Comparison of ENCODE assay signal across 7 mouse cellular contexts in the genomic region with DNA sequence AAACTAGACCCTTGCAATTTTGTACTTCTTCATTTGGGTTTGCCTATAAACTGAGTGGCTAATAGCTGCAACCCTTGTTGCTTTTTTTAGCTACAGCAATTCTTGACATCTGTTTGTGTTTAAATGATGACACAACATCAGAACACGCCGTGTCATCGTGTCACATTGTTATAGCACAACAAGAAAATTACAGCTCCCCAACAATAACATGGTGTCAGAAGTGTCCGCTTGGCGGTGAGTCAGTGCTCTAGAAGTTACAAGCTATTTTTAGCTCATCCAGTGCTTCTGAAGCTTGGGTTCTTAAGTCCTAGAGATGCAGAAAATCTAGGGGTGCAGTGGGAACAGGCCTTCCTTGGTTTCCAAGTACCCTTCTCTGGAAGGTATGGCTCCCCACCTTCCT. TPM values are rescaled to one million over a fixed set of nuclear protein-coding genes. Genes with fewer than 3 reads are reported as not detected.
A peak's percentile ranks its signal among the peaks of the same experiment; 100 is the strongest.
DNase-seq lines count a peak whose midpoint lies in the region; ATAC-seq lines count a peak whose summit lies in the region.

No protein-coding gene starts in this region.

- peak; percentile 60 for DNase-seq in right cerebral cortex, adult 18-20 months
- no peak for DNase-seq in right cerebral cortex, postnatal 25 days
- no peak for DNase-seq in hindbrain, embryonic 10.5 days (ENCODE audit: low spot score)
- peak; percentile 28 for DNase-seq in lung, postnatal 14 days
- DNase-seq in adrenal gland, adult 18-20 months (ENCODE audit: low spot score in 2 of 2) = no peak

- peak overlapping the region; percentile 96 for H3K4me3 ChIP-seq in hindbrain, embryonic 10.5 days
- H3K4me3 ChIP-seq in stomach, embryonic 15.5 days (replicated peaks) = peak overlapping the region; percentile 98

- peak; percentile 36 for ATAC-seq in common myeloid progenitor, adult 5-6 weeks (replicated peaks; ENCODE audit: low read depth, poor library complexity, severe bottlenecking)
- ATAC-seq in stomach, embryonic 15.5 days (ENCODE audit: insufficient read depth, low FRiP score, low read depth) = no peak

- H3K4me1 ChIP-seq in hindbrain, embryonic 10.5 days (replicated peaks) = peaks cover 20% of the 10 kb centered on the region
- peaks cover 14% of the 10 kb centered on the region; the same call in 1 of the 2 replicates for H3K4me1 ChIP-seq in stomach, embryonic 15.5 days

- no peaks in the 10 kb centered on the region for H3K27me3 ChIP-seq in hindbrain, embryonic 10.5 days (ENCODE audit: insufficient read depth, poor library complexity, severe bottlenecking)
- H3K27me3 ChIP-seq in stomach, embryonic 15.5 days (replicated peaks) = no peaks in the 10 kb centered on the region

- H3K9ac ChIP-seq in stomach, embryonic 15.5 days = no peak overlapping the region

- H3K36me3 ChIP-seq in hindbrain, embryonic 10.5 days = peaks cover 4% of the 10 kb centered on the region
- peaks cover 4% of the 10 kb centered on the region; the same call in 1 of the 2 replicates for H3K36me3 ChIP-seq in stomach, embryonic 15.5 days

- peak overlapping the region; percentile 87 for H3K4me2 ChIP-seq in stomach, embryonic 15.5 days

- H3K27ac ChIP-seq in hindbrain, embryonic 10.5 days = peak overlapping the region; percentile 92
- H3K27ac ChIP-seq in stomach, embryonic 15.5 days = peak overlapping the region; percentile 98

- H3K9me3 ChIP-seq in hindbrain, embryonic 10.5 days = no peaks in the 10 kb centered on the region
- H3K9me3 ChIP-seq in stomach, embryonic 15.5 days = no peaks in the 10 kb centered on the region

- WGBS in hindbrain, embryonic 10.5 days = 61% methylated on average over 5 of the region's 5 CpGs
- 41% methylated on average over 5 of the region's 5 CpGs for WGBS in stomach, embryonic 15.5 days

RNA-seq across cellular contexts. Expression of gene Fam214a, which starts 0.6 kb away (rescaled TPM):
- total RNA-seq in common myeloid progenitor, adult 5-6 weeks (2017) = 11.4 and 14.6 TPM in 2 replicates
- 8.6 and 13.1 TPM in 2 replicates for polyA plus RNA-seq in hindbrain, embryonic 10.5 days (2016; fragmentation: Nextera tagmentation; extraction: Ambion mirVana)
- polyA plus RNA-seq in stomach, embryonic 15.5 days (2015; fragmentation: Nextera tagmentation; extraction: Ambion mirVana) = 9.1 and 10.0 TPM in 2 replicates
- 10 to 100 TPM; 65.1 to 78.0 TPM for total RNA-seq in adrenal gland, adult 18-20 months (2021)

Comparison
In these comparisons a context has a peak if more than half of its experiments do, and no peak if none do; other contexts are left out.
1. DNase-seq: peak in right cerebral cortex, adult 18-20 months (single experiment) and lung, postnatal 14 days (single experiment); none in right cerebral cortex, postnatal 25 days (single experiment), hindbrain, embryonic 10.5 days (single experiment) and adrenal gland, adult 18-20 months (0 of 2).